ENCODE assay signal across 17 mouse cellular contexts in genomic region chr12:102062648-102063047, GRCm38 (mm10).
DNase-seq lines count a peak whose midpoint lies in the region; ATAC-seq and TF ChIP-seq lines count a peak whose summit lies in the region.
"Had no signal": no experiment of that assay in that cellular context is flagged by ENCODE, and none has a peak within 500 bp of the region (broad histone marks: within the 10 kb centered on the region; RNA-seq: fewer than 3 reads in every experiment).

No protein-coding gene starts in this region.

- no peak for TF ChIP-seq CTCF in heart, postnatal 0 days (IDR thresholded peaks at IDR 0.05; ENCODE audit: low read depth)
- no peak for TF ChIP-seq CTCF in cerebellum, adult 2 months (IDR thresholded peaks at IDR 0.05; ENCODE audit: borderline replicate concordance, insufficient read depth, low read depth, low read length)

- no peaks in the 10 kb centered on the region for H3K27me3 ChIP-seq in limb, embryonic 15.5 days
- no peaks in the 10 kb centered on the region for H3K27me3 ChIP-seq in limb, embryonic 10.5 days (ENCODE audit: low read depth, poor library complexity, severe bottlenecking)
- H3K27me3 ChIP-seq in heart, postnatal 0 days (ENCODE audit: control insufficient read depth, insufficient read depth, low read length) = no peaks in the 10 kb centered on the region
- H3K27me3 ChIP-seq in cerebellum, adult 2 months (ENCODE audit: control insufficient read depth, insufficient read depth, low read length) = no peaks in the 10 kb centered on the region; the same call in 1 of the 2 replicates
- H3K27me3 ChIP-seq in forebrain, embryonic 12.5 days = no peaks in the 10 kb centered on the region
- H3K27me3 ChIP-seq: forebrain, embryonic 15.5 days had no signal

- H3K9me3 ChIP-seq in limb, embryonic 15.5 days = no peaks in the 10 kb centered on the region
- no peaks in the 10 kb centered on the region for H3K9me3 ChIP-seq in limb, embryonic 10.5 days (replicated peaks)
- no peaks in the 10 kb centered on the region for H3K9me3 ChIP-seq in heart, postnatal 0 days (replicated peaks; ENCODE audit: control insufficient read depth, low read length)
- H3K9me3 ChIP-seq in forebrain, embryonic 12.5 days = no peaks in the 10 kb centered on the region
- H3K9me3 ChIP-seq: forebrain, embryonic 15.5 days had no signal

- H3K4me2 ChIP-seq in limb, embryonic 15.5 days = no peak overlapping the region
- no peak overlapping the region for H3K4me2 ChIP-seq in heart, postnatal 0 days (ENCODE audit: low read depth, low read length)
- no peak overlapping the region for H3K4me2 ChIP-seq in forebrain, embryonic 12.5 days
- H3K4me2 ChIP-seq: forebrain, embryonic 15.5 days had no signal

- H3K27ac ChIP-seq in limb, embryonic 15.5 days = peak overlapping the region; percentile 11
- no peak overlapping the region for H3K27ac ChIP-seq in limb, embryonic 10.5 days
- H3K27ac ChIP-seq in heart, postnatal 0 days (ENCODE audit: low read depth) = peak overlapping the region; percentile 35; the same call in 1 of the 2 replicates
- no peak overlapping the region for H3K27ac ChIP-seq in cerebellum, adult 2 months (ENCODE audit: insufficient read depth, low read length)
- no peak overlapping the region for H3K27ac ChIP-seq in forebrain, embryonic 12.5 days
- H3K27ac ChIP-seq: forebrain, embryonic 15.5 days; layer of hippocampus, adult 2 months; left cerebral cortex, adult 2 months had no signal

- no peak overlapping the region for H3K9ac ChIP-seq in limb, embryonic 15.5 days
- H3K9ac ChIP-seq in heart, postnatal 0 days (replicated peaks; ENCODE audit: low read depth, low read length) = no peak overlapping the region
- H3K9ac ChIP-seq in forebrain, embryonic 12.5 days = no peak overlapping the region
- H3K9ac ChIP-seq: forebrain, embryonic 15.5 days; liver, postnatal 0 days had no signal

- no peak for TF ChIP-seq POLR2A in cerebellum, adult 2 months (IDR thresholded peaks at IDR 0.05; ENCODE audit: borderline replicate concordance, insufficient read depth, low read length)

- no peak for DNase-seq in limb, embryonic 10.5 days (ENCODE audit: low spot score)
- no peak for DNase-seq in heart, postnatal 0 days (ENCODE audit: low spot score)
- peak; percentile 52 for DNase-seq in kidney, postnatal 10 days
- no peak for DNase-seq in cerebellum, adult 2 months
- no peak for DNase-seq in frontal cortex, postnatal 36 days (ENCODE audit: low spot score in 2 of 2)
- DNase-seq: adrenal gland, postnatal 14 days; cerebellum, adult 9-10 months; liver, postnatal 0 days; midbrain, embryonic 14.5 days; thymus, postnatal 36 days had no signal

- H3K36me3 ChIP-seq in limb, embryonic 15.5 days = no peaks in the 10 kb centered on the region
- no peaks in the 10 kb centered on the region for H3K36me3 ChIP-seq in limb, embryonic 10.5 days
- H3K36me3 ChIP-seq in heart, postnatal 0 days (replicated peaks; ENCODE audit: control insufficient read depth, insufficient read depth, low read length) = no peaks in the 10 kb centered on the region
- no peaks in the 10 kb centered on the region for H3K36me3 ChIP-seq in forebrain, embryonic 12.5 days (replicated peaks)
- H3K36me3 ChIP-seq: forebrain, embryonic 15.5 days had no signal

- WGBS in limb, embryonic 15.5 days = 65% methylated on average over 7 of the region's 7 CpGs
- WGBS in limb, embryonic 10.5 days = 76% methylated on average over 7 of the region's 7 CpGs
- WGBS in heart, postnatal 0 days = 26% methylated on average over 7 of the region's 7 CpGs
- 78% methylated on average over 7 of the region's 7 CpGs for WGBS in cerebellum, adult 2 months
- 84% methylated on average over 7 of the region's 7 CpGs for WGBS in forebrain, embryonic 12.5 days

- peaks cover 10% of the 10 kb centered on the region; the same call in 1 of the 2 replicates for H3K4me1 ChIP-seq in limb, embryonic 15.5 days
- H3K4me1 ChIP-seq in limb, embryonic 10.5 days = peaks cover 22% of the 10 kb centered on the region
- no peaks in the 10 kb centered on the region for H3K4me1 ChIP-seq in heart, postnatal 0 days (ENCODE audit: control insufficient read depth, insufficient read depth)
- H3K4me1 ChIP-seq in cerebellum, adult 2 months (ENCODE audit: control insufficient read depth, insufficient read depth, low read length) = peaks cover 9% of the 10 kb centered on the region; the same call in 1 of the 2 replicates
- peaks cover 28% of the 10 kb centered on the region for H3K4me1 ChIP-seq in forebrain, embryonic 12.5 days

- no peak for ATAC-seq in limb, embryonic 15.5 days (ENCODE audit: insufficient number of reproducible peaks, low FRiP score, low TSS enrichment, low read depth)
- peak; percentile 43 for ATAC-seq in common myeloid progenitor, adult 5-6 weeks (replicated peaks; ENCODE audit: low read depth, poor library complexity, severe bottlenecking)
- peak; percentile 62 for ATAC-seq in heart, postnatal 0 days (ENCODE audit: insufficient read depth, low read depth)
- no peak for ATAC-seq in forebrain, embryonic 12.5 days (ENCODE audit: low FRiP score)
- ATAC-seq: CD4-positive, CD25-positive, alpha-beta regulatory T cell, adult 4 months; forebrain, embryonic 15.5 days; liver, postnatal 0 days had no signal

- no peak overlapping the region for H3K4me3 ChIP-seq in limb, embryonic 15.5 days
- H3K4me3 ChIP-seq in limb, embryonic 10.5 days = no peak overlapping the region
- no peak overlapping the region for H3K4me3 ChIP-seq in heart, postnatal 0 days (ENCODE audit: low read depth, low read length)
- H3K4me3 ChIP-seq in cerebellum, adult 2 months (replicated peaks; ENCODE audit: insufficient read depth, low read depth, low read length) = no peak overlapping the region
- H3K4me3 ChIP-seq in forebrain, embryonic 12.5 days (replicated peaks) = no peak overlapping the region
- H3K4me3 ChIP-seq: forebrain, embryonic 15.5 days; layer of hippocampus, adult 2 months; left cerebral cortex, adult 2 months had no signal

- TF ChIP-seq EP300 in heart, postnatal 0 days (IDR thresholded peaks at IDR 0.05; ENCODE audit: low read depth) = no peak

Comparison
In these comparisons a context has a peak if more than half of its experiments do, and no peak if none do; other contexts are left out.
1. H3K27ac ChIP-seq: peak in limb, embryonic 15.5 days (single experiment) and heart, postnatal 0 days (single experiment); none in limb, embryonic 10.5 days (single experiment), cerebellum, adult 2 months (single experiment) and forebrain, embryonic 12.5 days (single experiment).
2. ATAC-seq: peak in common myeloid progenitor, adult 5-6 weeks (single experiment) and heart, postnatal 0 days (single experiment); none in limb, embryonic 15.5 days (single experiment) and forebrain, embryonic 12.5 days (single experiment).